Mouse (Mus musculus) NIH3T3 (cell line): Measurements from ENCODE around the gene Olfr44.

ENCODE experiments used
- DNase-seq: peaks from one replicate; pipeline ENCODE4 v3.0.0-alpha.2; 2012; ENCODE audit warnings: low read depth

The Olfr44 gene

DNA sequence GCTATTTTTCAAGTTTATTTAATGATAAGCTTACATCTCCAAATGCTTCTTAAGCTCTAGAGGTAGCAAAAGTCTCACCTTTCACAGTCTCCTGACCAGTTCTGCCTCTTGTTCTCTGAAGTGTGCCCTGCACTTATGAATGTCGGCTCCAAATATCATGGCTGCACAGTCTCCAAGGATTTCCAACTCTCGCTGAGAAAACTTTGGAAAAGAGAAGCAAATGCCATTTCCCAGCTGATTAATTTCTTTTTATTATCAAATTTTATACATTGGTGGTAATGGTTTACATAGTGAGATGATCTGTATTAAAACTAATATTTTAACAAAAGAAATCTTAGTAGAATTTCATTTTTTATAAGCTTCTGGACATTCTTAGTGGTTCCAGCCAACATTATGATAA lies at the start of gene Olfr44:
Olfr44 (minus strand) TSS at position 101 of the 400 bp plus-strand sequence.
- DNase-seq: no peak

DNA sequence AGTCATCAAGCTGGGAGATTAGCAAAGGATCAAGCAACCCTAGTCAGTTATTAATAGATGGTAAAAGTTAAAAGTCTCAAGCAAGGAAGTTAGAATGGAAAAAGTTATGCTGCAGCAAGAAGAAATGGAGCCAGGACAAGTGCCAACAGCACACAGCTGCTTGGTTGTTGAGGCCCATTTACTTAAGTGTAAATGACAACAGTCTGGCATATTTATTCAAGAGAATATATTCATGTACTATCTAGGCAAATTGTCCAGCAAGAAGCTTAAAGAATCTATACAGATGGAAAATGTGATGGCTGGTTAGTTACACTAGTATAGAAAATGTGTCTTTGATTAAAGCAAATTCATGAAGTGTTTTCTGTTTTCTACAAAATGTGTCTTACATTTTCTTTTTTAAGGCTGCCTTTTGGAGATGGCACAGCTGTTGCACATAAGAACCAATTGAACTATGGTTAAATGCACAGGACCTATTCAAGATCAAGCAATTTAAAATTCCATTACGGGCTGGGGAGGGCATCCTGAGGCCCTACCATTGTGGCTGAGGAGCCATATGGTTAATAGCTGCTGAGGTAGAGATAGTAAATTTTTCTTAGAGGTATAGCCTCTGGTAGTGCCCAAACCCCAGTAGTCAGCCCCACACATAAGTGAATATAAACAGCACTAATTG lies 30.0 kb upstream of the Olfr44 start:
- peak; percentile 57 for DNase-seq

DNA sequence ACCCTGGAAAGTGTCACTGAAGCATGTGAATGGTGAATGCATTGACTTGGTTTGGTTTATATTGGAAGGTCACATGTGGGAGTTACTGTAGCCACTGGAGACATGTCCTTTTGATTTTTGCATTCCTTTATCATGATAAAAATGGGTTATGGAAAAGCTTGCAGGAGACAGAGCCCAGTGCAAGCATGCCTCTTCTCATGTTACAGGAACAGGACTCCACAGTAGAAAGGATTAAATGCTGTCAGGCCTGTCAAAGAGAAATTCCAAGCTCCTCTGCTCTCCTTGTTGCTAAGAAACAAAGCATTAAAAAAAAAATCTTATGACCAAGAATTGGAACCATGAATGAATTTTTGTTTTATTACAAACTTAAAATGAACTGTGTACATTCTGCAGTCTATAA lies 24.8 kb upstream of the Olfr44 start:
- DNase-seq: peak; percentile 45

DNA sequence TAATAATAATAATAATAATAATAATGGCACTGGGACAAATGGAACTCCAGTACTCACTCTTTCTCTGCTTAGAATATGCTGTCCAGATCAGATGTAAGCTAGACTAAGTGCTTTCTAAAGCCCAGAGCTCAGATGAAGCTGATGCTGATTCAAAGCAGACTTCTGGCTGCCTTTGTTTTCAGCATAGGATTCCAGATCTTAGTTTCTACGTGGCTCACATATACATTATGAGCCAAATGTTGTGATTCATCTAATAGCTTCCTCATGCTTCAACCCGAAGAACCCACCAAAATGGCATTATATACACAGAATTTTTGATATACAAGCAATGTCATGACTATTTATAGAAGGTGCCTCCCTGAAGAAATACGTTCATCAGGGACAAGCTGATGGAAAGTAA lies 21.7 kb upstream of the Olfr44 start, which contains the start of gene Olfr957:
Olfr957 (minus strand) TSS at position 279 of the 400 bp plus-strand sequence.
- DNase-seq: peak; percentile 70

GRCm38 (mm10) chr9:39509412-39509811 lies 15.6 kb upstream of the Olfr44 start:
- DNase-seq: no peak

- DNase-seq: peak; percentile 76
Measured at GRCm38 (mm10) chr9:39508998-39509397, 15.2 kb upstream of the Olfr44 start.

DNA sequence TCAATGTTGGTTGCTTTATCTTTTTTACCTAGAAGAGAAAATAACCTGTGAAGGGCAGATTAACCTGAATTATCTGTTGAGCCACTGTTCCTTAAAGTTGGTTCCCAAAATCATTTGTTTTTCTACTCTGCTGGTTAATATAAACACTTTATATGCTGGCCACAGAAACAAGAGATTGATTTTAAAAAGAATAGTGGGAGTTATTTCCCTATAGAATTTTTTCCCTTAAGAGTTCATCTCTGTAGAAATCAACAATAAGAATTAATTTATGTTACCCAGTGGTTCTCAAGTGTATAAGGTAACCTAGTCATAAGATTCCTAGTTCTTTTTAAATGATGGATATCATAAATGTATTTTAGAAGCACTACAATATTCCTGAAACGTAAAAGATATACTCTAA lies 22.0 kb downstream of the Olfr44 start, which contains the start of gene Olfr955:
Olfr955 (minus strand) TSS at position 101 of the 400 bp plus-strand sequence.
- DNase-seq: no peak

DNA sequence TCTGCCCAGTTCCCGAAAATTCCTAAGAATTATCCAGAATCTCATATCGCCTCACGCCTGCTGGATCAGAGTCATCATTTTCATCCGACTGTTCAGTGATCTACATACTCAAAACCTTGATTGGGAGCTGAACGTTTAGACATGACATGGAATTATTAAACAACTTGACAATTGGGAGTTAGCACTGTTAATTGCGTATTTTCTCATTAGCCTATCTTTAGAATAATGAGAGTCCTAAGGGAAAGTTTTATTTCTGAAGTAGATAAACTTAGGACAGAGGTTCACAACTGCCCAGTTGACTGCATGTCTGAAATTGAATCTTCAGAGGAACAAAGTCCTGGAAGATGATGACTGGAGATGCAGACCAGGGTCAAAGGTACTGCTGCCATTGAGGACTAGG lies 37.4 kb downstream of the Olfr44 start, which contains the start of gene Olfr954:
Olfr954 (plus strand) TSS at position 301 of the 400 bp plus-strand sequence.
- no peak for DNase-seq
